Mouse (Mus musculus) ES-E14 (cell line): ENCODE data around the gene Prdx1. TPM values are rescaled to one million over a fixed set of nuclear protein-coding genes. Genes with fewer than 3 reads are reported as not detected.
"Not testable (repeated sequence)": the region's sequence is repeated elsewhere in the genome, so short reads cannot be mapped to it uniquely, and the experiment has no call there.

ENCODE experiments used
- DNase-seq: peaks from one replicate; pipeline ENCODE4 v3.0.0-alpha.2; 2013; ENCODE audit warnings: low read depth, low spot score
- H3K27ac ChIP-seq: 2 replicates; pipeline ENCODE4 v1.5.1; 2012; ENCODE audit warnings: low read depth, mild to moderate bottlenecking, low read length, moderate library complexity, mixed read lengths; ENCODE audit not compliant: poor library complexity, insufficient read depth, severe bottlenecking
- H3K36me3 ChIP-seq: 2 replicates; pipeline ENCODE4 v1.6.1; 2012; ENCODE audit warnings: mild to moderate bottlenecking, low read length, moderate library complexity, mixed read lengths; ENCODE audit not compliant: control insufficient read depth, poor library complexity, insufficient read depth, severe bottlenecking
- H3K4me1 ChIP-seq, 2 experiments: fragments of 150-350 bp in 1 of 2; sonication (generic) in 1 of 2; 2 replicates each; pipeline ENCODE4 v1.6.1; 2012; ENCODE audit warnings: low read length in 2 of 2, mild to moderate bottlenecking in 1 of 2, mixed read lengths in 1 of 2; ENCODE audit not compliant: control insufficient read depth in 2 of 2, insufficient read depth in 2 of 2, poor library complexity in 1 of 2
- H3K4me3 ChIP-seq, 2 experiments: fragments of 150-350 bp in 1 of 2; sonication (generic) in 1 of 2; 2 replicates each; pipeline ENCODE4 v1.5.1; 2012; ENCODE audit warnings: low read length in 2 of 2, low read depth in 1 of 2, mild to moderate bottlenecking in 1 of 2, mixed read lengths in 1 of 2; ENCODE audit not compliant: insufficient read depth in 1 of 2, poor library complexity in 1 of 2, severe bottlenecking in 1 of 2
- H3K9ac ChIP-seq: 2 replicates; pipeline ENCODE4 v1.6.1; 2012; ENCODE audit warnings: low read depth, mild to moderate bottlenecking, low read length, mixed read lengths; ENCODE audit not compliant: poor library complexity, insufficient read depth, severe bottlenecking
- H3K9me3 ChIP-seq: fragments of 150-350 bp; sonication (generic); 2 replicates; pipeline ENCODE4 v1.6.1; 2012; ENCODE audit warnings: low read depth, mild to moderate bottlenecking, low read length; ENCODE audit not compliant: control insufficient read depth, insufficient read depth
- CHD2 ChIP-seq: IDR thresholded peaks from 2 replicates; pipeline ENCODE4 v1.6.1; 2014; ENCODE audit warnings: mild to moderate bottlenecking, low read depth, low read length, inconsistent platforms
- HCFC1 ChIP-seq: IDR thresholded peaks from 2 replicates; pipeline ENCODE4 v1.6.1; 2012; ENCODE audit warnings: low read length, inconsistent platforms, borderline replicate concordance; ENCODE audit not compliant: insufficient read depth
- MAFK ChIP-seq: IDR thresholded peaks from 2 replicates; pipeline ENCODE4 v1.6.1; 2014; ENCODE audit warnings: mild to moderate bottlenecking, low read depth, low read length, inconsistent platforms; ENCODE audit not compliant: insufficient read depth
- ZC3H11A ChIP-seq: IDR thresholded peaks from 2 replicates; pipeline ENCODE4 v1.6.1; 2012; ENCODE audit warnings: low read depth, mild to moderate bottlenecking, inconsistent platforms, low read length, borderline replicate concordance
- ZNF384 ChIP-seq: IDR thresholded peaks from 2 replicates; pipeline ENCODE4 v1.6.1; 2012; ENCODE audit warnings: low read depth, low read length, inconsistent platforms
- in situ Hi-C, 2 experiments: fragments of 600-800 bp; cut with MboI; formaldehyde crosslinking; loops; one replicate each; pipeline ENCODE4 v1.15.1; 2025; ENCODE audit warnings: low sequenced_read_pairs in 2 of 2, inconsistent platforms in 1 of 2; ENCODE audit not compliant: unreplicated experiment in 2 of 2
- total RNA-seq: library from RNA; depleted of rRNA; stranded (reverse); fragments of 300-350 nt; gene quantifications from 2 replicates; pipeline ENCODE4 v1.2.3, GENCODE M21; 2012

Gene Prdx1
- total RNA-seq, 1 experiment = 682 TPM

DNA sequence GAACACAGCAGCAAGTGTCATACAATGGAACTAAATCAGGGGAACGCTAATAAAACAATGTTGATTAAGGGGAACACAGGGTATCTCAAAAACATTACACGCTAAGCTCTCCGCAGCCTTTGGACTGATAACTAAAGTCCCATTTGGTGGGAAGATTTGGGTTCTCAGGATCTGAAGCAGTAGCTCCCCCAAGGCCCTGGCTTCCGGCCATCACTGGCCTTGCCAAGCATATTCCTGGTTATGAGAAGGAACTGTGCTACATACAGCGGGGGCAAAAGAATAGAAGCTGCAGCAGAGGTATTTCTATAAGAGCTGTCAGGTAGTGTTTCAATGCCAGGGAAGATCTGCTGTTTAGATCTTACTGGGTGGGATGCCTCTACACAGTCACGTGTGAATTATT, 32.1 kb upstream of the Prdx1 start:
- Histone ChIP-seq H3K9ac (no peak overlapping the region), H3K9me3 (no peaks in the 10 kb centered on the region), H3K4me3 (no peak overlapping the region), H3K27ac (no peak overlapping the region), H3K4me1 (peaks cover 12 to 14% of the 10 kb centered on the region in 2 experiments), H3K36me3 (no peaks in the 10 kb centered on the region)
- in situ Hi-C loops = no loop called here
- no peak for DNase-seq
- TF ChIP-seq ZC3H11A (no peak), MAFK (no peak), CHD2 (no peak), ZNF384 (no peak), HCFC1 (no peak)

- Histone ChIP-seq H3K36me3 (no peaks in the 10 kb centered on the region), H3K4me1 (peaks cover 12 to 17% of the 10 kb centered on the region in 2 experiments), H3K9me3 (no peaks in the 10 kb centered on the region), H3K9ac (no peak overlapping the region), H3K4me3 (no peak overlapping the region), H3K27ac (no peak overlapping the region; the same call in 1 of the 2 replicates)
- no peak for DNase-seq
- TF ChIP-seq MAFK = peak; percentile 86
- TF ChIP-seq ZC3H11A = no peak
- in situ Hi-C loops = no loop called here
Observed at GRCm38 (mm10) chr4:116655100-116655499, 30.2 kb upstream of the Prdx1 start.

DNA sequence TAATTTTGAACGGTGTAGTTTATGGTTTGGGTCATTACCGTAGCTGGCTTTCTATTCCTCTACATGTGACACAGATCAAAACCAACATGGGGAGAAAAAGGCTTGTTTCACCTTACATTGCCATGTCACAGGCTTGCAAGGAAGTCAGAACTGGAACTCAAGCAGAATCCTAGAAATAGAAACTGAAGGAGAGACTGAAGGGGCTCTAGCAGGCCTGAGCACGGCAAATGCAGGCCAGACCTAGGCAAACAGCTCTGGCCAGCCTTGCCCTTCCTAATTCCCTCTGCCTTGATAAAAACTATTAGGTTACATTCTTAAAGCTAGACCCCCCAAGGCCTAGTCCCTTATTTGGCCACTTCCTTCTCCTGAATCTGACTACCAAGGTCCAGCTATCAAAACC, 29.7 kb upstream of the Prdx1 start:
- no peaks in the 10 kb centered on the region for H3K9me3 ChIP-seq
- peak overlapping the region; percentile 64; the same call in 1 of the 2 replicates for H3K27ac ChIP-seq
- H3K4me1 ChIP-seq = peaks cover 12 to 17% of the 10 kb centered on the region in 2 experiments
- H3K36me3 ChIP-seq = no peaks in the 10 kb centered on the region
- no peak for DNase-seq
- no peak overlapping the region for H3K9ac ChIP-seq
- no peak overlapping the region for H3K4me3 ChIP-seq
- TF ChIP-seq HCFC1 (no peak), CHD2 (no peak), MAFK (no peak), ZNF384 (no peak), ZC3H11A (no peak)
- in situ Hi-C loops = no loop called here

- peak overlapping the region; percentile 55; the same call in 1 of the 2 replicates for H3K27ac ChIP-seq
- no peak for DNase-seq
- H3K9me3 ChIP-seq = no peaks in the 10 kb centered on the region
- peaks cover 12 to 19% of the 10 kb centered on the region in 2 experiments for H3K4me1 ChIP-seq
- H3K36me3 ChIP-seq = no peaks in the 10 kb centered on the region
- peak overlapping the region; percentile 44; the same call in 1 of the 2 replicates for H3K9ac ChIP-seq
- in situ Hi-C loops = no loop called here
- TF ChIP-seq HCFC1 (no peak), MAFK (no peak), ZNF384 (no peak)
- H3K4me3 ChIP-seq = no peak overlapping the region
Observed at GRCm38 (mm10) chr4:116657971-116658370, 27.4 kb upstream of the Prdx1 start.

- TF ChIP-seq ZNF384 = no peak
- no peak overlapping the region for H3K27ac ChIP-seq
- in situ Hi-C loops = no loop called here
- H3K9ac ChIP-seq = no peak overlapping the region
- H3K9me3 ChIP-seq = no peaks in the 10 kb centered on the region
- no peak overlapping the region for H3K4me3 ChIP-seq
- no peaks in the 10 kb centered on the region for H3K36me3 ChIP-seq
- peaks cover 12 to 19% of the 10 kb centered on the region in 2 experiments for H3K4me1 ChIP-seq
- DNase-seq = no peak
Observed at GRCm38 (mm10) chr4:116659474-116659873, 25.9 kb upstream of the Prdx1 start.

GRCm38 (mm10) chr4:116659916-116660315, 25.4 kb upstream of the Prdx1 start:
- H3K4me3 ChIP-seq, H3K36me3 ChIP-seq, H3K9me3 ChIP-seq, DNase-seq, in situ Hi-C loops, H3K27ac ChIP-seq, H3K9ac ChIP-seq: not testable (repeated sequence)
- peaks cover 10 to 19% of the 10 kb centered on the region in 2 experiments for H3K4me1 ChIP-seq
